Mouse (Mus musculus) limb, embryonic 14.5 days (tissue): ENCODE results near the gene Scfd2. TPM values are rescaled to one million over a fixed set of nuclear protein-coding genes. Genes with fewer than 3 reads are reported as not detected.

Experiments used
- ATAC-seq: fragments of 200-750 bp; cut with Nextera tagmentation; 2 replicates; pipeline ENCODE4 v1.8.0; 2017; ENCODE audit warnings: low read depth, moderate number of reproducible peaks, moderate TSS enrichment; ENCODE audit not compliant: low FRiP score
- DNase-seq: peaks from one replicate; pipeline ENCODE4 v3.0.0-alpha.2; 2015; ENCODE audit warnings: low spot score
- H3K27ac ChIP-seq: fragments of 300-500 bp; sonication (generic); replicated peaks from 2 replicates; pipeline ENCODE4 v1.5.1; 2014; ENCODE audit warnings: low read depth, mild to moderate bottlenecking, low read length, moderate library complexity, mixed read lengths
- H3K27me3 ChIP-seq: fragments of 300-500 bp; sonication (generic); 2 replicates; pipeline ENCODE4 v1.6.1; 2014; ENCODE audit warnings: low read length, mixed read lengths; ENCODE audit not compliant: control insufficient read depth, insufficient read depth
- H3K36me3 ChIP-seq: fragments of 300-500 bp; sonication (generic); 2 replicates; pipeline ENCODE4 v1.6.1; 2014; ENCODE audit warnings: mild to moderate bottlenecking, low read length, moderate library complexity, mixed read lengths; ENCODE audit not compliant: control insufficient read depth, insufficient read depth
- H3K4me1 ChIP-seq: fragments of 300-500 bp; sonication (generic); 2 replicates; pipeline ENCODE4 v1.6.1; 2014; ENCODE audit warnings: antibody characterized with exemption, low read length, mixed read lengths; ENCODE audit not compliant: control insufficient read depth, insufficient read depth
- H3K4me2 ChIP-seq: fragments of 300-500 bp; sonication (generic); replicated peaks from 2 replicates; pipeline ENCODE4 v1.6.1; 2014; ENCODE audit warnings: low read depth, mild to moderate bottlenecking, low read length, moderate library complexity; ENCODE audit not compliant: severe bottlenecking
- H3K4me3 ChIP-seq: fragments of 300-500 bp; sonication (generic); replicated peaks from 2 replicates; pipeline ENCODE4 v1.5.1; 2014; ENCODE audit warnings: low read length
- H3K9ac ChIP-seq: fragments of 300-500 bp; sonication (generic); 2 replicates; pipeline ENCODE4 v1.6.1; 2014; ENCODE audit warnings: mild to moderate bottlenecking, low read depth, low read length, moderate library complexity; ENCODE audit not compliant: severe bottlenecking
- H3K9me3 ChIP-seq: fragments of 300-500 bp; sonication (generic); 2 replicates; pipeline ENCODE4 v1.6.1; 2016; ENCODE audit warnings: low read length; ENCODE audit not compliant: control insufficient read depth
- POLR2A ChIP-seq: fragments of 200-500 bp; IDR thresholded peaks from 2 replicates; pipeline ENCODE4 v1.8.0; 2012; ENCODE audit warnings: inconsistent platforms, mild to moderate bottlenecking, moderate library complexity, borderline replicate concordance; ENCODE audit not compliant: insufficient read depth, insufficient read length; ENCODE audit errors: extremely low read depth
- WGBS: fragments of 180-500 bp; shearing (Covaris S2); extraction: QIAGEN DNeasy Blood & Tissue Kit; methylation state at CpG from one replicate; pipeline ENCODE4 v1.1.7; 2014; 5-methylcytosine and 5-hydroxymethylcytosine counted together
- polyA plus RNA-seq, 2 experiments: library from polyadenylated mRNA; depleted of rRNA in 1 of 2; stranded (reverse) in 1 of 2; unstranded in 1 of 2; fragments of >200 nt; fragmentation: Nextera tagmentation in 1 of 2; extraction: Ambion mirVana in 1 of 2; gene quantifications; 2 replicates each; pipeline versions ENCODE4 v1.2.1 to v1.2.3; 2012 to 2014

The Scfd2 gene
- polyA plus RNA-seq, 2 experiments = 9.6 to 16.2 TPM

- DNase-seq (no peak), ATAC-seq (no peak)
- Histone ChIP-seq H3K9ac (no peak overlapping the region), H3K36me3 (no peaks in the 10 kb centered on the region), H3K4me3 (no peak overlapping the region), H3K9me3 (no peaks in the 10 kb centered on the region), H3K4me1 (peaks cover 22% of the 10 kb centered on the region), H3K27me3 (no peaks in the 10 kb centered on the region), H3K27ac (no peak overlapping the region), H3K4me2 (no peak overlapping the region)
- TF ChIP-seq POLR2A = no peak
- WGBS = 81% methylated on average over 3 of the region's 3 CpGs
Measured at GRCm38 (mm10) chr5:74207209-74207608, 324.4 kb downstream of the Scfd2 start.

- H3K4me2 ChIP-seq = no peak overlapping the region
Measured at GRCm38 (mm10) chr5:74206649-74207048, 324.9 kb downstream of the Scfd2 start.

GRCm38 (mm10) chr5:74206038-74206437 is 325.5 kb downstream of the Scfd2 start:
- Histone ChIP-seq H3K27me3 (no peaks in the 10 kb centered on the region), H3K27ac (no peak overlapping the region), H3K4me3 (no peak overlapping the region), H3K4me1 (peaks cover 27% of the 10 kb centered on the region), H3K9ac (no peak overlapping the region), H3K4me2 (no peak overlapping the region), H3K9me3 (no peaks in the 10 kb centered on the region), H3K36me3 (no peaks in the 10 kb centered on the region)
- ATAC-seq = no peak
- WGBS = 86% methylated on average over 7 of the region's 7 CpGs
- DNase-seq = no peak
- TF ChIP-seq POLR2A = no peak

More at GRCm38 (mm10) chr5:74206649-74207048, 324.9 kb downstream of the Scfd2 start:
- Histone ChIP-seq H3K36me3 (no peaks in the 10 kb centered on the region), H3K9me3 (no peaks in the 10 kb centered on the region), H3K9ac (no peak overlapping the region), H3K27ac (no peak overlapping the region), H3K27me3 (no peaks in the 10 kb centered on the region), H3K4me1 (peaks cover 27% of the 10 kb centered on the region), H3K4me3 (no peak overlapping the region)
- ATAC-seq = no peak
- TF ChIP-seq POLR2A = no peak
- 86% methylated on average over 7 of the region's 7 CpGs for WGBS
- DNase-seq = no peak

GRCm38 (mm10) chr5:74205509-74205908 is 326.1 kb downstream of the Scfd2 start:
- Histone ChIP-seq H3K9me3 (no peaks in the 10 kb centered on the region), H3K9ac (no peak overlapping the region)
- no peak for DNase-seq

GRCm38 (mm10) chr5:74204465-74204864 is 327.1 kb downstream of the Scfd2 start:
- H3K36me3 ChIP-seq = peaks cover 9% of the 10 kb centered on the region
- WGBS = 47% methylated on average over 5 of the region's 5 CpGs
- no peak overlapping the region for H3K4me3 ChIP-seq
- H3K9me3 ChIP-seq = no peaks in the 10 kb centered on the region
- 0 out of 2 replicates have a peak overlapping the region, but pooled peaks have one; percentile 53 for H3K27ac ChIP-seq
- ATAC-seq (no peak), DNase-seq (no peak)
- H3K27me3 ChIP-seq = no peaks in the 10 kb centered on the region
- no peak for TF ChIP-seq POLR2A
- no peak overlapping the region for H3K9ac ChIP-seq
- H3K4me1 ChIP-seq = peaks cover 41% of the 10 kb centered on the region
- no peak overlapping the region for H3K4me2 ChIP-seq

More at GRCm38 (mm10) chr5:74205509-74205908, 326.1 kb downstream of the Scfd2 start:
- H3K36me3 ChIP-seq = no peaks in the 10 kb centered on the region; the same call in 1 of the 2 replicates
- no peak for ATAC-seq
- TF ChIP-seq POLR2A = no peak
- H3K4me2 ChIP-seq = no peak overlapping the region
- H3K4me3 ChIP-seq = no peak overlapping the region
- WGBS = 42% methylated on average over 8 of the region's 8 CpGs
- peaks cover 31% of the 10 kb centered on the region for H3K4me1 ChIP-seq
- H3K27me3 ChIP-seq = no peaks in the 10 kb centered on the region
- 0 out of 2 replicates have a peak overlapping the region, but pooled peaks have one; percentile 44 for H3K27ac ChIP-seq
